Mouse (Mus musculus): Measurements from ENCODE around the gene Olfr968.

Gene Olfr968

DNA sequence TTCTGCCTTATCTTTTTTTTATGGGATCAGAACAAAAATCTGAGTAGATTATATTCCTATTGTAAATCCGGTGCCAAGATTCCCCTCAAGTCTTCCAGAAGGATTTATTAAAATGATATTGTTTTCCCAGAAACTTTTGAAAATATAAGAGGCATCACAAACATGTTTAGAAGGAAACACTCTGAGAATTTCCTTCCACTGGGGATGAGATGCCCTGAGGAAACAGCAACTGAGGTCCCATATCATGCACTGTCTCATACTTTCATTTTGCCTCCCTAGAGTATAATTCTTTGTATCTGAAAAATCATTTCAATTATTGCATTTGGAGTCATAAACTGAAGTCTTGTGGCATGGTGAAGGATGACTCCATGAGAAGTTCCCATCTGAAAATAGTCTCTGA lies at the start of gene Olfr968:
Gene Olfr968 (minus strand): TSS at position 101 of the 400 bp plus-strand sequence.
- no peak for DNase-seq (ENCODE audit: low read depth, low spot score)

DNA sequence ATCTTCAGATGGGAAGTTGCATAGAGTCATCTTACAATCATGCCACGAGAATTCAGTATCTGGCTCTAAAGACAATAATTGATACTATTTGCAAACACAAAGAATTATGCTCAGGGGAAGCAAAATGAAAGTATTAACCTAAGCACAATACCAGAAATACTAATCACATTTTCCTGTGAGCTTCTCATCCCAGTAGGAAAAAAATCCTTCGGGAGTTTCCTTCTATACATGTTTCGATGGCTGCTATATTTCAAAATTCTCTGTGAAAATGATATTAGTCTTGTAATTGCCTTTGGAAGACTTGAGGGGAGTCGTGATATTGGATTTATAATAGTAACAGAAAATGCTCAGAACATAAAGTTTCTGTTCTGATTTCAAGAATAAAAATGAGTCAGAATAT lies 25.5 kb upstream of the Olfr968 start, which contains the start of gene Olfr970:
Gene Olfr970 (plus strand): TSS at position 301 of the 400 bp plus-strand sequence.
- DNase-seq (ENCODE audit: low read depth, low spot score), result no peak

DNA sequence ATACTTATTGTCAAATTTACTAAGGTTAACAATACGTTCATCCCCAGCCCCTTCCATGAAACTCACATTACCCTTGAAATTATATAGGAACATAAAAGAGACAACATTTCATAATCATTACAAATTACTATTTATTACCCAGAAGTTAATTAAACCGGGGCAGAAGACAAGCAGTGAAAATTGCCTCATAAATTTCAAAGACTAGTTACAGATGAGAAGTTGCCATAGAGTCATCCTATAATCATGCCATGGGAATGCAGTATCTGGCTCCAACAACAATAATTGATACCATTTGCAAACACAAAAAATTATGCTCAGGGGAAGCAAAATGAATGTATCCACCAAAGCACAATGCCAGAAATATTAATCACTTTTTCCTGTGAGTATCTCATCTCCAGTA lies 7.5 kb upstream of the Olfr968 start, which contains the start of gene Olfr969:
Gene Olfr969 (plus strand): TSS at position 388 of the 400 bp plus-strand sequence.
- no peak for DNase-seq (ENCODE audit: low read depth, low spot score)

DNA sequence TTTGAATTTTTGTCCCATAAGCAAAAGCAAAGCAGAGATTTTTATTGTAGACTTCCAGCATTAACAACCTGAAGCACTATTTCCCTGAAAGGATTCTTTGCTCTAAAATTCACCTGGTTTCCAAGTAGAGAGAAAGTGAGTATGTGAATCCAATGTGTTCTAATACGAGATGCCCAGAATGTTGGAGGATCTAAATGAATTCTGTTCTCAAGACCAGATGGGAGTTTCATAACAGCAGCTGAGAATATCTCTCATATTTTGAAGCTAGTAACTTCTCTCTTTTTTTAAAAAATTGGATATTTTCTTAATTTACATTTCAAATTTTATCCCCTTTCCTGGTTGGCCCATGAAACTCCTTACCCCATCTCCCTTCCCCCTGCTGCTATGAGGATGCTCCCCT lies 36.6 kb downstream of the Olfr968 start:
- no peak for DNase-seq (ENCODE audit: low read depth, low spot score)

DNA sequence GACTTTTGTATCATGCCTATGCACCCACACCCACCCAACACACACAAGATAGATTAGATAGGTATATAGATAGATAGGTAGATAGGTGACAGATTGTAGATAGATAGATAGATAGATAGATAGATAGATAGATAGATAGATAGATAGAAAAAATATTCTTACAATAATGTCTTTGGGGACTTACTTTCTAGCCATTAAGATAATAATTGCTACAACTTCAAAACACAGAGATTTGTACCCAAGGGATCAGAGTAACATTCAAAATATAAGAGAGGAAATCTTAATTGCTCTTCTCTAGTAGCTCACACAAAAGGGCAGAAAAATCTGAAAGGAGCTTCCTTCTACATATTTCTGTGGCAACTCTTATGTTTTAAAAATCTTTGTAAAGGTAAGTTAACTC lies 37.1 kb downstream of the Olfr968 start, which contains the start of gene Olfr967:
Gene Olfr967 (plus strand): TSS at position 301 of the 400 bp plus-strand sequence.
- DNase-seq (ENCODE audit: low read depth, low spot score), result no peak

DNA sequence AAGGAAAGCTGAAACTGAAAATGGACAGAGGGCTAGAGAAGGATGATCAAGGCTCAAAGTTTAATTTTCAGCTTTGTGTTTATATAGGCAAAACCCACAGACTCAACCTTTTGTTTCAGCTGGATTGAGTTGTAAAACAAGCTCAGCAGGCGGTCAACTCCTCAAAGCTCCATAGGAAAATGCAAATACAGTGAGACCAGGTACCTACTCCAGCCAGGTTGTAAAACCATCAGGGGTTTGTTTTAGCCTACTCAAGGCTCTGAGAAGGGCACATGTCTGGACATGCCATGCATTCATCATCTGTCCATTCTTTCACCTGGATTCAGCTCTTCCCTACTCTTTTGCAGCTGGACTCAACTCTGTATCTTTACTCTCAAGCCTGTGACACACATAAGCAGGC lies 42.3 kb downstream of the Olfr968 start:
- DNase-seq (ENCODE audit: low read depth, low spot score), result no peak

DNA sequence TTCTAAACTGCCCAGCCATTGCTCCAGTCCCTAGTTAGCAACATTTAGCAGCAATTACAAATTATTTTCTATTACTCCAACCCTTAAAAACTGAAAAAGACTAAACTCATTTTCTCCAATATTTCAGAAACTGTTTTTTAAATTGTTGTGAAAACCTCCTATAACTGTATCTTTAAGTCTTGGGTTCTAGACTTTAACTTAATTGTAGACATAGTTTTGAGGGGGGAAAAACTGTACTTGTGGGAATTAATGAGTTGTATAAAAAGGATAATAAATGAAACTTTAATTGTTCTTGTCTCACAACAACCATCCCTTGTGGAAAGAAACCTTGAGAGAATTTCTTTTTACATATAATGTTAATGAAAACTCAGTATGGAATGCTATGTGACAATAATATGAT lies 52.4 kb downstream of the Olfr968 start, which contains the start of gene Olfr150:
Gene Olfr150 (plus strand): TSS at position 301 of the 400 bp plus-strand sequence.
- DNase-seq (ENCODE audit: low read depth, low spot score), result no peak

Data from 3T3-L1 (cell line).